Mouse (Mus musculus) spleen, adult 2 months (tissue): Measurements from ENCODE around the gene Ppip5k2.

Source experiments
- CTCF ChIP-seq: fragments of 200-500 bp; IDR thresholded peaks from 2 replicates; pipeline ENCODE4 v1.5.1; 2011; ENCODE audit warnings: mild to moderate bottlenecking, inconsistent platforms; ENCODE audit not compliant: insufficient read depth, insufficient read length, insufficient replicate concordance; ENCODE audit errors: extremely low read depth
- POLR2A ChIP-seq: fragments of 200-500 bp; IDR thresholded peaks from 2 replicates; pipeline ENCODE4 v1.6.1; 2011; ENCODE audit warnings: low read depth, low read length, inconsistent platforms

GRCm38 (mm10) chr1:97768089-97768488 lies 2.1 kb downstream of the Ppip5k2 start:
- TF ChIP-seq POLR2A (no peak), CTCF (no peak)
